Mouse (Mus musculus) ES-Bruce4 (cell line): ENCODE results near the gene Urah.

Experiments used
- CTCF ChIP-seq: IDR thresholded peaks from one replicate; pipeline ENCODE4 v1.8.1; 2011; ENCODE audit warnings: low read depth, low read length
- POLR2A ChIP-seq: IDR thresholded peaks from one replicate; pipeline ENCODE4 v1.8.1; 2011; ENCODE audit warnings: low read length; ENCODE audit not compliant: insufficient read depth

DNA sequence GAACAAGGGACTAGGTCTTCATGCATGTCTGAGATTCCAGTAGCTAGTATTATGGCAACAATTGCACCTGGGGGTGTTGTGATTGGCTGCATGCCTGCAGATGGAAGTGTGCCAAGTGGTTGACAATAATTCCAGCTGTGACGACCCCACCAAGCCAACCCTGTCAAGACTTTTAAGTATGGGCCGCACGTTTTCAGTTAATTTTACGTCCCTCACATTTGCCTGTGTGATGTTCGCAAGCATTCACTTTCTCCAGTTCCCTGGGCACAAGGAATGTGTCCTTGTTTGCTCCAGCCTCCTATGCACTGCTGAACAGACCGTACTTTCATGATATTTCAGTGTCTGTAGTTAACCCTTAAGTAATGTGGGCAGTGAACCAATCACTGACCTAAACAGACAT lies 32.2 kb upstream of the Urah start:
- TF ChIP-seq POLR2A (no peak), CTCF (no peak)
